Mouse (Mus musculus) myocyte (in vitro differentiated cells): ENCODE measurements at regions not wholly inside any gene's neighbourhood (a gene's known extent, or its start where the extent isn't known, plus 50 kb on each side); places are given as distances from the start of the nearest gene placed in this dataset.

Source experiments
- H3K27me3 ChIP-seq: one replicate; pipeline ENCODE4 v1.6.1; 2011; ENCODE audit not compliant: control insufficient read depth, insufficient read depth, insufficient read length
- H3K36me3 ChIP-seq: one replicate; pipeline ENCODE4 v1.6.1; 2011; ENCODE audit not compliant: control insufficient read depth, insufficient read depth
- H3K4me2 ChIP-seq: one replicate; pipeline ENCODE4 v1.6.1; 2011; ENCODE audit warnings: low read depth, control low read depth
- H3K4me3 ChIP-seq: one replicate; pipeline ENCODE4 v1.5.1; 2011; ENCODE audit warnings: mild to moderate bottlenecking, control low read depth, moderate library complexity
- H3K79me2 ChIP-seq: one replicate; pipeline ENCODE4 v1.6.1; 2011; ENCODE audit not compliant: control insufficient read depth, insufficient read depth
- H3ac ChIP-seq: one replicate; pipeline ENCODE4 v1.6.1; 2011; ENCODE audit not compliant: control insufficient read depth, insufficient read length
- CEBPB ChIP-seq: IDR thresholded peaks from 2 replicates; pipeline ENCODE4 v1.6.1; 2011; ENCODE audit warnings: mild to moderate bottlenecking, moderate library complexity; ENCODE audit not compliant: poor library complexity, insufficient read depth, severe bottlenecking
- E2F4 ChIP-seq: IDR thresholded peaks from one replicate; pipeline ENCODE4 v1.6.1; 2011; ENCODE audit warnings: mild to moderate bottlenecking, control low read depth, moderate library complexity; ENCODE audit not compliant: insufficient read depth
- MAX ChIP-seq: IDR thresholded peaks from one replicate; pipeline ENCODE4 v1.6.1; 2011; ENCODE audit warnings: low read depth, mild to moderate bottlenecking, control low read depth
- MYOD1 ChIP-seq, 3 experiments: IDR thresholded peaks; one replicate each; pipeline ENCODE4 v1.6.1; 2011; ENCODE audit warnings: control low read depth in 2 of 3, low read depth in 2 of 3, mild to moderate bottlenecking in 2 of 3, moderate library complexity in 1 of 3; ENCODE audit not compliant: insufficient read length in 2 of 3, control insufficient read depth in 1 of 3
- MYOG ChIP-seq, 3 experiments: IDR thresholded peaks; one replicate each; pipeline ENCODE4 v1.6.1; 2011; ENCODE audit warnings: control low read depth in 2 of 3, low read depth in 2 of 3, mild to moderate bottlenecking in 2 of 3; ENCODE audit not compliant: insufficient read length in 2 of 3, control insufficient read depth in 1 of 3, insufficient read depth in 1 of 3
- POLR2A ChIP-seq: IDR thresholded peaks from one replicate; pipeline ENCODE4 v1.6.1; 2011; ENCODE audit warnings: low read depth, mild to moderate bottlenecking, control low read depth, moderate library complexity; ENCODE audit not compliant: insufficient read length
- POLR2AphosphoS2 ChIP-seq: IDR thresholded peaks from one replicate; pipeline ENCODE4 v1.6.1; 2011; ENCODE audit warnings: low read depth, control low read depth; ENCODE audit not compliant: insufficient read length
- REST ChIP-seq: IDR thresholded peaks from one replicate; pipeline ENCODE4 v1.6.1; 2011; ENCODE audit warnings: mild to moderate bottlenecking, control low read depth, moderate library complexity; ENCODE audit not compliant: insufficient read depth, insufficient read length
- SRF ChIP-seq: IDR thresholded peaks from one replicate; pipeline ENCODE4 v1.6.1; 2011; ENCODE audit warnings: low read depth; ENCODE audit not compliant: control insufficient read depth, insufficient read length
- TCF12 ChIP-seq: IDR thresholded peaks from one replicate; pipeline ENCODE4 v1.6.1; 2011; ENCODE audit warnings: mild to moderate bottlenecking, control low read depth; ENCODE audit not compliant: poor library complexity, insufficient read depth, severe bottlenecking
- TCF3 ChIP-seq: IDR thresholded peaks from one replicate; pipeline ENCODE4 v1.6.1; 2011; ENCODE audit warnings: low read depth, control low read depth; ENCODE audit not compliant: insufficient read length
- USF1 ChIP-seq: IDR thresholded peaks from one replicate; pipeline ENCODE4 v1.6.1; 2011; ENCODE audit warnings: low read depth, mild to moderate bottlenecking, control low read depth, moderate library complexity

DNA sequence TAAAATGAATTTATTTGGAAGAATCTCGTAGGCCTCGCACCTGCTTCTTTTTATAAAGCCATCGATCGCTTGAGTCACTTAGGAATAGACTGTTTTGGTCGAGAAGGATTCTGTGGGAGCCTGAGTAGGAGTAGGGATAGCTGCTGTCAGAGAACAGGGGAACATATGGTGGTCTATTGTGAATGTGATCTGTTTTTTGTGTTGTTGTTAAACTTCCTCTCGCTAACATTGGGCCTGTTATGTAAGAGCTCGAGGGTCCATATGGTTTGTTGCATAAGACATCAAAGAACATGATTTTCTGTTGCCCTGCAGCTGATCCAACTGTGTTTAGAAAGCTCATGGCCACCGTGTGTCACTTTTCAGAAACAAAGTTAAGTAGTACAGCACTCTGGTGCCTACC lies 126.9 kb upstream of the Jun start:
- Histone ChIP-seq H3K4me2 (no peak overlapping the region), H3K79me2 (no peaks in the 10 kb centered on the region), H3ac (no peak overlapping the region), H3K36me3 (no peaks in the 10 kb centered on the region), H3K4me3 (no peak overlapping the region), H3K27me3 (no peaks in the 10 kb centered on the region)
- TF ChIP-seq CEBPB (no peak), USF1 (no peak), MYOD1 (IDR thresholded peaks at IDR 0.05; ENCODE audit: control insufficient read depth in 1 of 3, insufficient read length in 2 of 3, low read depth in 2 of 3) (no peak), REST (no peak), MYOG (IDR thresholded peaks at IDR 0.05; ENCODE audit: control insufficient read depth in 1 of 3, insufficient read depth in 1 of 3, insufficient read length in 2 of 3, low read depth in 2 of 3) (no peak), TCF12 (no peak), POLR2AphosphoS2 (no peak), MAX (no peak), SRF (no peak), E2F4 (no peak), POLR2A (no peak), TCF3 (no peak)

DNA sequence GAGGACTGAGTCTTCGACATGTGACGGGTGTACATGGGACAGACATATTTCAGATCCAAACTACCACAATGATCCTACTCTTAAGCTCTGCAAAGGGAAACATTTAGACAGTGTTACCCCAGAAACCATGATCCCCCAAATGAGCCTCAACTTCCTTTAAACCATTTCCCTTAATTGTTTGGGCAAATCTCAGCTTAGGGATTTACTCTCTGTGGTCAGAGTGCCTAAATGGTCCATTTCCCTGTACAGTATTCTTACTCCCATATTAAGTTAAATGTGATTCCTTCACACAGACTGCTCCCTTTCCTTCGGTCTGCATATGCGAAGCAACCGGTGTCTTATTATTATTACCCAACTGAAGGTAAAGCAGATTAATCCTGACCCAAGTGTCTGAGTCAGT lies 128.4 kb upstream of the Jun start:
- TF ChIP-seq USF1 (no peak), POLR2AphosphoS2 (no peak), CEBPB (no peak), POLR2A (no peak), MYOG (IDR thresholded peaks at IDR 0.05; ENCODE audit: control insufficient read depth in 1 of 3, insufficient read depth in 1 of 3, insufficient read length in 2 of 3, low read depth in 2 of 3) (no peak), SRF (no peak), E2F4 (no peak), REST (no peak), TCF3 (no peak), TCF12 (no peak), MYOD1 (IDR thresholded peaks at IDR 0.05; ENCODE audit: control insufficient read depth in 1 of 3, insufficient read length in 2 of 3, low read depth in 2 of 3) (no peak), MAX (no peak)
- Histone ChIP-seq H3K79me2 (no peaks in the 10 kb centered on the region), H3K4me3 (no peak overlapping the region), H3K4me2 (no peak overlapping the region), H3K27me3 (no peaks in the 10 kb centered on the region), H3K36me3 (no peaks in the 10 kb centered on the region), H3ac (no peak overlapping the region)

DNA sequence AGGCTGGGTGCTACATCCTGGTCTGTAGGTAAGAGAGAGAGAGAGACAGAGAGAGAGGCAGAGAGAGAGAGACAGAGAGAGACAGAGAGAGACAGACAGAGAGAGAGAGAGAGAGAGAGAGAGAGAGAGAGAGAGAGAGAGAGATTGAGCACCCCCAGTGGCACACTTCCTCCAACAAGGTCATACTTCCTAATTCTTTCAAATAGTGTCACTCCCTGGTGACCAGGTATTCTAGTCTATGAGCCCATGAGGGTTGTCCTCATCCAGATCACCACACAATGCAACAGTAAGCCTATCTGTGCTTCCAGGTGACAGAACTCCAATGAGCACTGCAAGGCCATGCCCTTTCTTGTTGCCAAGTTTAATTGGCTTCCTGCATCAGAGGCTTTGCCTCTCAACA lies 129.0 kb upstream of the Jun start:
- TF ChIP-seq REST: no peak
- TF ChIP-seq MYOG (IDR thresholded peaks at IDR 0.05; ENCODE audit: control insufficient read depth in 1 of 3, insufficient read depth in 1 of 3, insufficient read length in 2 of 3, low read depth in 2 of 3): no peak
- TF ChIP-seq TCF12: no peak
- TF ChIP-seq USF1: no peak
- TF ChIP-seq TCF3: no peak
- TF ChIP-seq MYOD1 (IDR thresholded peaks at IDR 0.05; ENCODE audit: control insufficient read depth in 1 of 3, insufficient read length in 2 of 3, low read depth in 2 of 3): no peak
- TF ChIP-seq E2F4: no peak
- no peak for TF ChIP-seq MAX
- TF ChIP-seq SRF: no peak
- TF ChIP-seq POLR2AphosphoS2: no peak
- TF ChIP-seq POLR2A: no peak
- TF ChIP-seq CEBPB: no peak

DNA sequence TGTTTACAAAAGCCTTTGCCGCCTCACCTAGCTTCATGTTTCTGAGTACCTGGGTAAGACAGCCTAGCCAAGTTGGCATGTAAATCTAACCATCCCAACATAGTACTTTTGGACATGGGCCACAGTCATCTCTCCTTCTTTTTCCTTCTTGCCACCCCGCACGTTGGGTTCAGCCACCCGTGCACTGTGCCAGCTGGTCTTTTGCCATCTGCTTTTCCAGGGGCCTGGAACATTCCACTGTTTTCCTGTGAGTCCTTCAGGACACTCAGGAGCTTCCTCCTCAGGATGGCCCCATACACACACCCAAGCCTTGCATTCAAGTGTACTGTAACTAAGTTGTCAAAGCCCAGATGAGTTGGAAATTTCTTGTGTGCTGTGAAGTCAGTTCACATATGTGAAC lies 132.2 kb upstream of the Jun start:
- Histone ChIP-seq H3K79me2 (no peaks in the 10 kb centered on the region), H3K4me3 (no peak overlapping the region), H3ac (no peak overlapping the region), H3K36me3 (no peaks in the 10 kb centered on the region), H3K4me2 (no peak overlapping the region), H3K27me3 (no peaks in the 10 kb centered on the region)
- no peak for TF ChIP-seq MYOG (IDR thresholded peaks at IDR 0.05; ENCODE audit: control insufficient read depth in 1 of 3, insufficient read depth in 1 of 3, insufficient read length in 2 of 3, low read depth in 2 of 3)
- TF ChIP-seq POLR2AphosphoS2: no peak
- TF ChIP-seq CEBPB: no peak
- no peak for TF ChIP-seq TCF3
- no peak for TF ChIP-seq E2F4
- no peak for TF ChIP-seq POLR2A
- TF ChIP-seq REST: no peak
- no peak for TF ChIP-seq MYOD1 (IDR thresholded peaks at IDR 0.05; ENCODE audit: control insufficient read depth in 1 of 3, insufficient read length in 2 of 3, low read depth in 2 of 3)
- TF ChIP-seq SRF: no peak
- no peak for TF ChIP-seq USF1
- no peak for TF ChIP-seq MAX
- no peak for TF ChIP-seq TCF12

More for the DNA sequence above, 129.0 kb upstream of the Jun start:
- Histone ChIP-seq H3K79me2 (no peaks in the 10 kb centered on the region), H3K27me3 (no peaks in the 10 kb centered on the region), H3ac (no peak overlapping the region), H3K4me2 (no peak overlapping the region), H3K36me3 (no peaks in the 10 kb centered on the region), H3K4me3 (no peak overlapping the region)
